Mouse (Mus musculus) kidney, postnatal 4 days (tissue): ENCODE results near the gene Il27ra.
"Not testable (repeated sequence)": the region's sequence is repeated elsewhere in the genome, so short reads cannot be mapped to it uniquely, and the experiment has no call there.

Source experiments
- DNase-seq, 2 experiments: peaks; one replicate each; pipeline ENCODE4 v3.0.0; 2021; ENCODE audit warnings: mixed read lengths in 2 of 2

Gene Il27ra

DNA sequence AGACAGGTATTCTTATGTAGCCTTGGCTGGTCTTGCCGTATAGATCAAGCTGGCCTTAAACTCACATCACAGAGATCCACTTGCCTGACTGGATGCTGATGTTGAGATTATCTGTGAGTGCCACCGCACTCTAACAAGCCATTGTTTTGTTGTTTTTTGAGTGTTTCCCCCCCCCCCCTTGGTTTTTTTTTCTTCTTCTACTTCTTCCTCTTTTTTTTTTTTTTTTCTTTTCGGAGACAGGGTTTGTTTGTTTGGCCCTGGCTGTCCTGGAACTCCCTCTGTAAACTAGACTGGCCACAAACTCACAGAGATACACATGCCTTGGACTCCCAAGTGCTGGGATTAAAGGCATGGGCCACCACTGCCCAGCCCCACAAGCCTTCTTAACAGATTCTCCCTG lies 48.4 kb downstream of the Il27ra start:
- DNase-seq: no peak

- DNase-seq: no peak
Measured at GRCm38 (mm10) chr8:83992488-83992887, 49.9 kb downstream of the Il27ra start.

GRCm38 (mm10) chr8:83990170-83990569 lies 52.2 kb downstream of the Il27ra start:
- no peak for DNase-seq

DNA sequence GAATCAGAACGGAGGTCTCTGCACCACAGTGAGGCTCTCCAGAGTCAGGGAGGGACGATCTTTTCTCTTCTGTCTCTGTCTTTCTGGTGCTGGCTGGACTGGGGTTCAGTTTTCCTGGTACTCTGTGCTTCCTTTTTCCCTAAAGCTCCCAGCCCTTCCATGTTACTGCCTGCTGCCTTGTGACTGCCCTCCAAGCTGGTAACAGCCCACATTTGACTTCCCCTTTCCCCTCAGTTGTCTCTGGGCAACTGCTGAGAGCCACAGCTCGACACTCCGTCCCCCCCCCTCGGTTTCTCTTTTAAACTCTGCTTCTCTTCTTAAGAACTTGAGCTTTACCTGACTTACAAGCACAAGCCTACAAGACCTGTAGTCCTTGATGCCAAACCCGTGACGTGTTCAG lies 53.1 kb downstream of the Il27ra start:
- no peak for DNase-seq

DNA sequence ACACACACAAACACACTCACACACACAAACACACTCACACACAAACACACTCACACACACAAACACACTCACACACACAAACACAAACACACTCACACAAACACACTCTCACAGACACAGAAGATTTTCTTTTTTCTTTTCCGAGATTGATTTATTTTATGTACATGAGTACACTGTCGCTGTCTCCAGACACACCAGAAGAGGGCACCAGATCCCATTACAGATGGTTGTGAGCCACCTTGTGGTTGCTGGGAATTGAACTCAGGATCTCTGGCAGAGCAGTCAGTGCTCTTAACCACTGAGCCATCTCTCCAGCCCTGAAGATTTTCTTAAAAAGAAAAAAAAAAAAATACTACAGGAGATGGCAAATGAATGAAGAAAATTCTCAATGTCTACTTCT lies 59.2 kb downstream of the Il27ra start:
- not testable (repeated sequence) for DNase-seq

GRCm38 (mm10) chr8:83982449-83982848 lies 59.9 kb downstream of the Il27ra start:
- no peak for DNase-seq

DNA sequence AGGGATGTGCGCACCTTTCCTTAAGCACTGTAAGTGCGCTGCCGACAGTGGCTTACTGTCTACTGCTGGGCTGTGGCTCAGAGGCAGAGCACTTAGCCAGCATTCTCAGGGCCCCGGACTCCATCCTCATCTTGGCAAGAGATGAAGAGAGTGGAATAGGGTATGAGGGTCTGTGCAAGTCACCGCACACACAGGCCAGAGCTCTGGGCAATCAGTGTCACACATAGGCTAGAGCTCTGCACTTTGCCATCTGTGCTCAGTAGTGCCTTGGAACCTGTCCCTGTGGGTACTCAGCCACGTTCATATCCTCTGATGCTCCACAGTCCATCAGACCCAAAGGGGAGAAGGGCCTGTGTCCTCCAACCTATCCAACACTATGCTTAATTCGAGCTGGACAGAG lies 60.9 kb downstream of the Il27ra start:
- no peak for DNase-seq

GRCm38 (mm10) chr8:83980845-83981244 lies 61.5 kb downstream of the Il27ra start:
- no peak for DNase-seq
